In genomic region chr11:52097596-52097995, GRCm38 (mm10) we compare ENCODE assay signal across 9 mouse cellular contexts. TPM values are rescaled to one million over a fixed set of nuclear protein-coding genes. Genes with fewer than 3 reads are reported as not detected.
DNase-seq lines count a peak whose midpoint lies in the region; ATAC-seq and TF ChIP-seq lines count a peak whose summit lies in the region.
"Had no signal": no experiment of that assay in that cellular context is flagged by ENCODE, and none has a peak within 500 bp of the region (broad histone marks: within the 10 kb centered on the region; RNA-seq: fewer than 3 reads in every experiment).

No protein-coding gene starts in this region.

- no peak overlapping the region for H3K9ac ChIP-seq in hindbrain, postnatal 0 days (replicated peaks; ENCODE audit: low read length)
- peak overlapping the region; percentile 96 for H3K9ac ChIP-seq in neural tube, embryonic 13.5 days

- H3K4me1 ChIP-seq in hindbrain, postnatal 0 days (ENCODE audit: insufficient read depth, low read length): peaks cover 26% of the 10 kb centered on the region
- peaks cover 40% of the 10 kb centered on the region for H3K4me1 ChIP-seq in neural tube, embryonic 13.5 days (replicated peaks)

- no peaks in the 10 kb centered on the region for H3K36me3 ChIP-seq in hindbrain, postnatal 0 days (ENCODE audit: insufficient read depth, low read length)
- H3K36me3 ChIP-seq in neural tube, embryonic 13.5 days: no peaks in the 10 kb centered on the region

- no peaks in the 10 kb centered on the region for H3K27me3 ChIP-seq in hindbrain, postnatal 0 days (ENCODE audit: insufficient read depth, low read length)
- H3K27me3 ChIP-seq in neural tube, embryonic 13.5 days: no peaks in the 10 kb centered on the region

- DNase-seq in layer of hippocampus, adult 2 months (ENCODE audit: low spot score in 2 of 2): no peak
- no peak for DNase-seq in layer of hippocampus, postnatal 14 days (ENCODE audit: low spot score in 2 of 2)
- peak; percentile 43 to 61 for DNase-seq in cerebellum, postnatal 10 days
- no peak for DNase-seq in hindbrain, postnatal 0 days (ENCODE audit: low spot score)
- DNase-seq in right cerebral cortex, adult 18-20 months: no peak
- no peak for DNase-seq in embryo, embryonic 10.5 days (ENCODE audit: low spot score)
- no peak for DNase-seq in layer of hippocampus, postnatal 25 days (ENCODE audit: extremely low spot score in 1 of 2, low spot score in 1 of 2)

- peak overlapping the region; percentile 79 for H3K4me2 ChIP-seq in hindbrain, postnatal 0 days (ENCODE audit: low read depth, low read length)
- H3K4me2 ChIP-seq in neural tube, embryonic 13.5 days: peak overlapping the region; percentile 68

- peak overlapping the region; percentile 53; the same call in 1 of the 2 replicates for H3K4me3 ChIP-seq in layer of hippocampus, adult 2 months
- no peak overlapping the region for H3K4me3 ChIP-seq in hindbrain, postnatal 0 days (ENCODE audit: low read length)
- peak overlapping the region; percentile 98 for H3K4me3 ChIP-seq in neural tube, embryonic 13.5 days

- H3K27ac ChIP-seq in layer of hippocampus, adult 2 months: peak overlapping the region; percentile 98
- peak overlapping the region; percentile 100 for H3K27ac ChIP-seq in hindbrain, postnatal 0 days
- peak overlapping the region; percentile 99 for H3K27ac ChIP-seq in neural tube, embryonic 13.5 days (replicated peaks)

- no peak for ATAC-seq in hindbrain, postnatal 0 days
- no peak for ATAC-seq in neural tube, embryonic 13.5 days (ENCODE audit: low read depth)

- no peaks in the 10 kb centered on the region for H3K9me3 ChIP-seq in hindbrain, postnatal 0 days (ENCODE audit: low read length)
- H3K9me3 ChIP-seq in neural tube, embryonic 13.5 days: no peaks in the 10 kb centered on the region

- no peak for TF ChIP-seq CTCF in layer of hippocampus, adult 2 months (conservative IDR thresholded peaks at IDR 0.05)
- no peak for TF ChIP-seq CTCF in hindbrain, postnatal 0 days (IDR thresholded peaks at IDR 0.05; ENCODE audit: low read depth)

- 72% methylated on average over 2 of the region's 2 CpGs for WGBS in hindbrain, postnatal 0 days
- 74% methylated on average over 2 of the region's 2 CpGs for WGBS in neural tube, embryonic 13.5 days

RNA-seq across cellular contexts. Expression of gene Ppp2ca, which starts 0.9 kb away (rescaled TPM):
- 100 to 1,000 TPM; 110 to 112 TPM for total RNA-seq in layer of hippocampus, adult 2 months (2021)
- 100 to 1,000 TPM; 128 to 136 TPM for total RNA-seq in layer of hippocampus, postnatal 14 days (2021)
- total RNA-seq in hindbrain, postnatal 0 days (2014; rRNA removed): 115 and 116 TPM in 2 replicates
- polyA plus RNA-seq in hindbrain, postnatal 0 days (2015; fragmentation: Nextera tagmentation; extraction: Ambion mirVana): 110 and 117 TPM in 2 replicates
- polyA plus RNA-seq in neural tube, embryonic 13.5 days (2015; fragmentation: Nextera tagmentation; extraction: Ambion mirVana): 137 and 141 TPM in 2 replicates
- total RNA-seq in layer of hippocampus, postnatal 25 days (2021): 100 to 1,000 TPM; 115 to 119 TPM

RNA-seq across cellular contexts. Expression of gene Olfr1373, which starts 47.7 kb away (rescaled TPM):
- not detected for total RNA-seq in layer of hippocampus, adult 2 months (2021)
- total RNA-seq in layer of hippocampus, postnatal 14 days (2021): not detected
- total RNA-seq in hindbrain, postnatal 0 days (2014; rRNA removed): not detected in 2 replicates
- polyA plus RNA-seq in hindbrain, postnatal 0 days (2015; fragmentation: Nextera tagmentation; extraction: Ambion mirVana): not detected in 2 replicates
- not detected in 2 replicates for polyA plus RNA-seq in neural tube, embryonic 13.5 days (2015; fragmentation: Nextera tagmentation; extraction: Ambion mirVana)
- not detected for total RNA-seq in layer of hippocampus, postnatal 25 days (2021)
- total RNA-seq: hematopoietic stem cell, adult 5-6 weeks had no signal

Comparison
In these comparisons a context has a peak if more than half of its experiments do, and no peak if none do; other contexts are left out.
1. DNase-seq: peak in cerebellum, postnatal 10 days (2 of 2); none in layer of hippocampus, adult 2 months (0 of 2), layer of hippocampus, postnatal 14 days (0 of 2), hindbrain, postnatal 0 days (single experiment), right cerebral cortex, adult 18-20 months (single experiment), embryo, embryonic 10.5 days (single experiment) and layer of hippocampus, postnatal 25 days (0 of 2).
2. Peak in every context shown above with its lines, with median percentiles within 50 percentile points of each other: H3K27ac ChIP-seq.